Mouse (Mus musculus): ENCODE data around the gene Epn3.

Epn3 gene

GRCm38 (mm10) chr11:94471740-94472584 is 27.8 kb downstream of the Epn3 start:
- DNase-seq (ENCODE audit: low read depth, low spot score), result no peak

GRCm38 (mm10) chr11:94470391-94470790 is 29.4 kb downstream of the Epn3 start:
- no peak for DNase-seq (ENCODE audit: low read depth, low spot score)

GRCm38 (mm10) chr11:94469136-94470064 is 30.4 kb downstream of the Epn3 start:
- DNase-seq (ENCODE audit: low read depth, low spot score), result no peak

GRCm38 (mm10) chr11:94468582-94469064 is 31.2 kb downstream of the Epn3 start:
- no peak for DNase-seq (ENCODE audit: low read depth, low spot score)

- no peak for DNase-seq (ENCODE audit: low read depth, low spot score)
Measured at GRCm38 (mm10) chr11:94466333-94466855, 33.4 kb downstream of the Epn3 start.

GRCm38 (mm10) chr11:94464170-94464569 is 35.6 kb downstream of the Epn3 start:
- no peak for DNase-seq (ENCODE audit: low read depth, low spot score)

- DNase-seq (ENCODE audit: low read depth, low spot score), result no peak
Measured at GRCm38 (mm10) chr11:94461856-94462255, 37.9 kb downstream of the Epn3 start.

- no peak for DNase-seq (ENCODE audit: low read depth, low spot score)
Measured at GRCm38 (mm10) chr11:94457001-94457400, 42.8 kb downstream of the Epn3 start.

GRCm38 (mm10) chr11:94456347-94456746 is 43.4 kb downstream of the Epn3 start:
- peak; percentile 51 for DNase-seq (ENCODE audit: low read depth, low spot score)

- DNase-seq (ENCODE audit: low read depth, low spot score), result no peak
Measured at GRCm38 (mm10) chr11:94455161-94455820, 44.5 kb downstream of the Epn3 start.

- no peak for DNase-seq (ENCODE audit: low read depth, low spot score)
Measured at GRCm38 (mm10) chr11:94454756-94455155, 45.0 kb downstream of the Epn3 start.

GRCm38 (mm10) chr11:94451091-94451773 is 48.5 kb downstream of the Epn3 start:
- DNase-seq (ENCODE audit: low read depth, low spot score), result no peak

GRCm38 (mm10) chr11:94449886-94450285 is 49.9 kb downstream of the Epn3 start:
- DNase-seq (ENCODE audit: low read depth, low spot score), result no peak

- no peak for DNase-seq (ENCODE audit: low read depth, low spot score)
Measured at GRCm38 (mm10) chr11:94449239-94449638, 50.5 kb downstream of the Epn3 start.

GRCm38 (mm10) chr11:94447017-94447416 is 52.8 kb downstream of the Epn3 start:
- no peak for DNase-seq (ENCODE audit: low read depth, low spot score)

- no peak for DNase-seq (ENCODE audit: low read depth, low spot score)
Measured at GRCm38 (mm10) chr11:94445300-94445699, 54.5 kb downstream of the Epn3 start.

GRCm38 (mm10) chr11:94444829-94445228 is 54.9 kb downstream of the Epn3 start:
- DNase-seq (ENCODE audit: low read depth, low spot score), result no peak

- no peak for DNase-seq (ENCODE audit: low read depth, low spot score)
Measured at GRCm38 (mm10) chr11:94441752-94442151, 58.0 kb downstream of the Epn3 start.

GRCm38 (mm10) chr11:94441122-94441521 is 58.7 kb downstream of the Epn3 start:
- no peak for DNase-seq (ENCODE audit: low read depth, low spot score)

GRCm38 (mm10) chr11:94440421-94440820 is 59.4 kb downstream of the Epn3 start:
- DNase-seq (ENCODE audit: low read depth, low spot score), result no peak
